Mouse (Mus musculus) CD4-positive helper T cell, adult 2 months (primary cell): ENCODE results near the gene Rap2a.

Experiments used
- DNase-seq: peaks from one replicate; pipeline ENCODE4 v3.0.0-alpha.2; 2012; ENCODE audit warnings: low read depth, missing footprints, low spot score

Gene Rap2a

DNA sequence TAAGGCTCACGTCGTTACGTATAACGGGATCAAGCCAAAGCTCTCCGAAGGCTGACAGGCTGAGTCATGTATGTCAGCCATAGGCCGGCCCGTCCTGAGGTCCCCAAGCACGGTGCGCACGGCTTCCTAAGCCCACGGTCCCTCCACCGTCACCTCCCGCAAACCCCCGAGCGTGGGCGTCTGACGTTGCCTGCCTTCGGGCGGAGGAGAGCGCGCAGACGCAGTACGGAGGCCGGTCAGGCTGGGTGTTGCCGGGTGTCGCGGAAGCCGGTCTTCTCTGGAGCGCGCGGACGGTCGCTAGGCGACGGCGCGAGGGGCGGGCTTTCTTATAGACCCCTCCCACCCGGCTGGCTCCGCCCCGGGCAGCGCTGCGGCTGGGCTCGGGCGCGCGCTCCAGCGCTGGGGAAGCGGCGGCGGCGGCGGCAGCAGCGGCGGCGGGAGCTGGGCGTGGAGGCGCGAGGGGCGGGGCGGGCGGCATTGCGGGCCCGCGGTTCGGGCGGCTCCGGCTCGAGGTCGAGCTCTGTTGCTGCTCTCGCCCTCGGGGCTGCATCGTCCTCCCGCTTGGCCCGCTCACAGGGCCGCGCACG, at the start of gene Rap2a:
Gene Rap2a (plus strand): TSS at position 463 of the 587 bp plus-strand sequence.
- DNase-seq, result peak; percentile 99

DNA sequence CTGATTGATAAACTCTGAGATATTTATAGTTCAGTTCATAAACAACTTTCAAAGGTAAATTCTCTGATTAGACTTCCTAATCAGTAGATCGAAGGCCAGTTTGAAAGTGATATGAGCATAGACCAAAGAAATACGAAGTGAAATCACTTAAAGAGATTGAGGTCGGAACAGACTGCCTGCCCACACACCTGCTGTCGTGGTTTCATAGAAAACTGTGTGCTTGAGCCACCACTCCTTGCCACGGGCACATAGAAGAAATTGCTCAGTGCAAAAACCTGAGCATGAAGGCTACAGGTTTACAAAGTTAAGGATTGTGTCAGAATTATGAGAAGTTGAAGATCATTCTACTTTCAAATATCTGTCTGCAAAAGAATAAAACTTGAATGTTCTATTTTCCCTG, 49.7 kb upstream of the Rap2a start:
- DNase-seq, result no peak

GRCm38 (mm10) chr14:120432773-120433172, 45.5 kb upstream of the Rap2a start:
- DNase-seq, result peak; percentile 16

DNA sequence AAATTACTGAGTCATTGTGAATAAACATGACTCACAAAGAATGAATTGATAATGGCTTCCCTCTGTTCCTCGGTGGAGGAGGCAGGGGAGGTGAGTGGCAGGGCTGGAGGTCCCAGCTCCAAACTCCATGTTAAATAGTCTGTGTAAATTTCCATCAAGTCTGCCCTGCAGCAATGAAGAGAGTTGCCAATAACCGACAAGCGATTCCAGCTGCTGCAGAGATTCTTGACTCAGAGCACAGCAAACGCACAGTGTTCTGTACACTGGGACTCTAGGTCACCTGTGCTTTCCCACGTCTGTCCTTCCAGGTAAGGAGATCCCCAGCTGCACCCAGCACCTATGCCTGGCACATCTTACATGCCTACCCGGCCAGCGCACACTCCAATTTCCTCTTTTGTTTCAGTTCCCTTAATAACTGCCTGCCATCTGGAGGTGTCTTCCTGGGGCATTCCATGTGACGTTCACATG, 44.3 kb upstream of the Rap2a start:
- no peak for DNase-seq

DNA sequence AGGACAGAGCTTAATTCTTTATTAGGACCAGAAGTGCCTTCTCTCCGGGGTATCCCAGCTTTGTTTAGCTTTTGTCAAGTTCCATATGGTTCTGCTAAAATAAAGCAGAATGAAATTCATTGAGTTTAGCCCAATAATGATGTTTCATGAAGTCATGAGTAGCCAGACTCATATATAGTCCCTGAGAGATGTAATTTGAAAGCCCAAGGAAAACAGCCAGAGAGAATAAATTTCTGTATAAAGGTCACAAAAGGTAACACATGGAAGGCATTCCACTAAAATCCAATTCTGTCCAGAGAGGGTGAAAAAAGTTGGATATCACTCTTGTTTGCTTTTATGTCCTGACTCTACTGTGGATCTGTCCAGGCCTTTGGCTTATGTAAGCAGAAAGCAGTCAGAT, 43.4 kb upstream of the Rap2a start:
- DNase-seq, result no peak

GRCm38 (mm10) chr14:120440716-120441115, 37.5 kb upstream of the Rap2a start:
- no peak for DNase-seq

GRCm38 (mm10) chr14:120441256-120441655, 37.0 kb upstream of the Rap2a start:
- DNase-seq, result no peak

GRCm38 (mm10) chr14:120441836-120442235, 36.4 kb upstream of the Rap2a start:
- no peak for DNase-seq

DNA sequence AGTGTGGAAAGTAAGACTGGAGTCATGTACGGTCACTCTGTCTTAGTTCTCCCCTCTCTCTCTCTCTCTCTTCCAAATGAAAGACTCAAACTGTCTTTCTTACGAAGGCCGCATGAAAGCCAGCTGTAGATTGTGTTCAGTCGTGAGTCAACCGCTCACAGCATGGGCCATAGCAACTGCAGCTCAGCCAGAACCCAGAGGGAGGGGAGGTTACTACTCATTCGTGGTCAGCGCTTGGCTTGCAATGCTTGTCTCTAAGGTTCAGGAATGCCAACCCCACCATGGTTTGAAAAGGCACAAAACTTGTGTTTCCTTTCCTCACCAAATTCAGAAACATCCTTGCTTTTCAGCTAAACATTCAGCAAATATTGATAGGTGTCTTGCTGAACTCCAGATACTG, 24.0 kb upstream of the Rap2a start:
- no peak for DNase-seq

DNA sequence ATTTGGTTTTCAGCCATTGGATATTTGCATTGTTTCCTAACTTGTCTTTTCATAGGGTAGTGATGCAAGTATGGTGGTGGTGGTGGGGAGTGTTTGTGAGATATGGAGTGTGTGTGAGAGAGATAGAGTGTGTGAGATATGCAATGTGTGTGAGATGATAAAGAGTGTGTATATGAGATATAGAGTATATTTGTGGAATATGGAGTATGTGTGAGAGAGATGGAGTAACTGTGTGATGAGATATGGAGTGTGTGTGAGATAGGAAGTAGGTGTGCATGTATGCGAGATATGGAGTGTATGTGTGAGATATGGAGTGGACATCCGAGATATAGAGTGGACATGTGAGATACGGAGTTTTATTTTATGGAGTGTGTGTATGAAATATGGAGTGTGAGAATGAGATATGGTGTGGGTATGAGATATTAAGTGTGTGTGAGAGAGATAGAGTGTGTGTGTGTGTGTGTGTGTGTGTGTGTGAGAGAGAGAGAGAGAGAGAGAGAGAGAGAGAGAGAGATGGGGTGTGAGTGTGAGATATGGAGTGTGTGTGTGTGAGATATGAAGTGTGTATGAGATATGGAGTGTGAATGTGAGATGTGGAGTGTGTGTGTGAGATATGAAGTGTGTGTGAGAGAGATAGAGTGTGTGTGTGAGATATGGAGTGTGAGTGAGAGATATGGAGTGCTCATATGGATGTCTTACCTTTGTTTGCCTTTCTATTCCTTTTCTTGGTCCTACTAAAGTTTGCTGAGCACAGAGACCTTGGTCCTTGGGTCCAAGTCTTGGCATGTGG, 14.1 kb upstream of the Rap2a start:
- DNase-seq, result no peak

- DNase-seq, result no peak
Observed at GRCm38 (mm10) chr14:120466816-120467215, 11.4 kb upstream of the Rap2a start.

GRCm38 (mm10) chr14:120469126-120469790, 9.0 kb upstream of the Rap2a start:
- no peak for DNase-seq

GRCm38 (mm10) chr14:120476186-120476697, 2.0 kb upstream of the Rap2a start:
- no peak for DNase-seq

- DNase-seq, result peak; percentile 98
Observed at GRCm38 (mm10) chr14:120477288-120477981, 809 bp upstream of the Rap2a start.

- DNase-seq, result no peak
Observed at GRCm38 (mm10) chr14:120478641-120479341, 547 bp downstream of the Rap2a start.

- no peak for DNase-seq
Observed at GRCm38 (mm10) chr14:120480341-120480900, 2.2 kb downstream of the Rap2a start.

DNA sequence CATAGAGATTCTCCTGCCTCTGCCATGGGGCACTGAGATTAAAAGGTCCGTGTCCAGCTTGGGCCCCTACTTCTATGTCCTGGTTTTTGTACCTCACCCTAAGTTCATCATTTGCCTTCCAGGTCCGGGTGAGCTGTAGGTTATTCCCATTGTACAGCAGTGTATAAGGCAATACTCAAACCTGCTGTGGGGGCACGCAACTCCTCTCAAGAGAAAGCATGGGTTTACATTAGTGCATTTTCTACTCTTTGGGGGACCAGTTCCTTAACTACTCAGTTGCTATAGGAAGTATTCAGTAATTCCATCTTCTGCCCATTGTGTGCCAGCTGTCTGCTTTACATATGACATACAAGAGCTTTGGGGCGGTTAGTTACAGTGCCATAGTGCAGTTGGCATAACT, 2.7 kb downstream of the Rap2a start:
- DNase-seq, result no peak

DNA sequence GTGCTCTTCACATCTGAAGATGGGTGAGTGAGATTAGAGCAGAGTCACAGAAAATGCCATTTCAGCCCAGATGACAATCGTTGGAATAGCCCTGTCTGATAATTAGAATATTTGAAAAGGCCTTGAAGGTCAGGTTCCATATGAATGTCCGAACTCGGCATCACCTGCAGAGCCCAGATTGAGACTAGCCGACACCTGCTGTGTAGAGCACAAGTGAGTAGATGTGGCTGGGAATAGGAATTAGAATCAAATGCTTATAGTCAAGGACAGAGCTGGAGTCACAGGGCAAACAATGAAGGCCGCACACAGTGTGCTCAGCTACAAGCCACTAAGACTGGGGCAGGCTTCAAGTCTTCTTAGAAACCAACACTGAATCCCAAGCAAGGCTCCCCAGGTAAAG, 6.3 kb downstream of the Rap2a start:
- no peak for DNase-seq

DNA sequence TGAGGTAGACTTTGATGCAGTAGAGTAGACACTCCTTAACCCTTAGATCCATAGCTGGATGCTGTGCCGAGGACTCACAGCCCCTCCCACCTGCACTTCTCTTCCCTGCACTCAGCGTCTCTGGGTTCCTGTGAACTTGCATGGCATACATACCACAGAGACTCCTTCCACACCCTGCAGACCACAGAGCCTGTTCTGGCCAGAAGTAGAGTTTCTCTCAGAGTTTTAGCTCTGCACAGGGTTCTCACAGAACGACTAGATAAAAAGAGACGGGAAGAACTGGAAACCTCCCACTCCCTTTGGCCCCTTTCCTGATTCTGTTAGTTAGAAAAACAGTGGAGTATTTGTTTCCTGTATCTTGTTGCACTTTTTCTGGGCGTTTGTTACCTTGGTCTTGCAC, 18.0 kb downstream of the Rap2a start:
- DNase-seq, result no peak

DNA sequence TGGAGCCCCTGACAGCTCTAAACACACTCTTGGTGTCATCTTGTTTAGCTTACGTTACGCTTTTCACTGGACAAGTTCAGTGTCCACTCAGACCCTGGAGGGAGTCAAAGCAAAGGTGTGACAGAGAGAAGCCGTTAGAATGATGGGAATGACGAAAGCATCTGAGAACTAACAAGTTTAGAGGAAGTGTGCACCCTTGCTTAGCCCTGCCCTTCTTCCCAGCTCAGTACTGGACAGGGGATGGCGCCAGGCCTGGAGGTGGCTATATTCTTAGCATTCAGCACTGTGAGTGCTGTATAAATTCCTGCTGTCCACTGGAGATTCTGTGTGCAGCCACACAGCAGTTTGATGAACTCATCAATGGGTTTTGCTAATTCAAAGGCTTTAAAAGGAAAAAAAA, 18.6 kb downstream of the Rap2a start:
- no peak for DNase-seq

GRCm38 (mm10) chr14:120499096-120499495, 20.9 kb downstream of the Rap2a start:
- no peak for DNase-seq
